Mouse (Mus musculus) kidney, embryonic 15.5 days (tissue): ENCODE measurements around the gene Gm9844. TPM values are rescaled to one million over a fixed set of nuclear protein-coding genes. Genes with fewer than 3 reads are reported as not detected.

Source experiments
- ATAC-seq: fragments of 200-750 bp; cut with Nextera tagmentation; replicated peaks from 2 replicates; pipeline ENCODE4 v1.8.0; 2017; ENCODE audit warnings: moderate TSS enrichment; ENCODE audit not compliant: low FRiP score
- H3K27ac ChIP-seq: fragments of 300-500 bp; sonication (generic); 2 replicates; pipeline ENCODE4 v1.5.1; 2015; ENCODE audit warnings: mild to moderate bottlenecking, inconsistent platforms
- H3K27me3 ChIP-seq: fragments of 300-500 bp; sonication (generic); 2 replicates; pipeline ENCODE4 v1.6.1; 2015; ENCODE audit warnings: inconsistent platforms
- H3K36me3 ChIP-seq: fragments of 300-500 bp; sonication (generic); 2 replicates; pipeline ENCODE4 v1.6.1; 2015; ENCODE audit warnings: inconsistent platforms
- H3K4me1 ChIP-seq: fragments of 300-500 bp; sonication (generic); 2 replicates; pipeline ENCODE4 v1.6.1; 2015; ENCODE audit warnings: inconsistent platforms
- H3K4me2 ChIP-seq: fragments of 300-500 bp; sonication (generic); 2 replicates; pipeline ENCODE4 v1.6.1; 2015; ENCODE audit warnings: moderate library complexity, mild to moderate bottlenecking, inconsistent platforms
- H3K4me3 ChIP-seq: fragments of 300-500 bp; sonication (generic); replicated peaks from 2 replicates; pipeline ENCODE4 v1.5.1; 2015; ENCODE audit warnings: mild to moderate bottlenecking, inconsistent platforms
- H3K9ac ChIP-seq: fragments of 300-500 bp; sonication (generic); 2 replicates; pipeline ENCODE4 v1.6.1; 2015; ENCODE audit warnings: mild to moderate bottlenecking, inconsistent platforms
- H3K9me3 ChIP-seq: fragments of 300-500 bp; sonication (generic); replicated peaks from 2 replicates; pipeline ENCODE4 v1.6.1; 2016; ENCODE audit warnings: inconsistent platforms
- WGBS: fragments of 180-500 bp; shearing (Covaris S2); methylation state at CpG from one replicate; pipeline ENCODE4 v1.1.7; 2015; ENCODE audit warnings: mixed read lengths; 5-methylcytosine and 5-hydroxymethylcytosine counted together
- polyA plus RNA-seq: library from polyadenylated mRNA; unstranded; fragments of >200 nt; fragmentation: Nextera tagmentation; extraction: Ambion mirVana; gene quantifications from 2 replicates; pipeline ENCODE4 v1.2.1, GENCODE M21; 2015

Gm9844 gene
- polyA plus RNA-seq, 1 experiment from 2014 or later = 15.3 TPM

- H3K4me3 ChIP-seq = no peak overlapping the region
- 0 out of 2 replicates have a peak overlapping the region, but pooled peaks have one; percentile 14 for H3K27ac ChIP-seq
- no peak overlapping the region for H3K9ac ChIP-seq
- peaks cover 12% of the 10 kb centered on the region for H3K4me1 ChIP-seq
- no peaks in the 10 kb centered on the region for H3K36me3 ChIP-seq
- H3K9me3 ChIP-seq = no peaks in the 10 kb centered on the region
- 31% methylated on average over 2 of the region's 2 CpGs for WGBS
- no peak overlapping the region for H3K4me2 ChIP-seq
- ATAC-seq = no peak
- H3K27me3 ChIP-seq = no peaks in the 10 kb centered on the region
Measured at GRCm38 (mm10) chr7:24879620-24880019, 17.6 kb downstream of the Gm9844 start.

GRCm38 (mm10) chr7:24882416-24883199 lies 20.6 kb downstream of the Gm9844 start:
- H3K4me3 ChIP-seq = no peak overlapping the region
- H3K4me1 ChIP-seq = peaks cover 36% of the 10 kb centered on the region
- no peak overlapping the region for H3K9ac ChIP-seq
- no peak overlapping the region for H3K27ac ChIP-seq
- ATAC-seq = no peak
- no peak overlapping the region for H3K4me2 ChIP-seq
- no peaks in the 10 kb centered on the region for H3K27me3 ChIP-seq
- no peaks in the 10 kb centered on the region for H3K9me3 ChIP-seq
- 93% methylated on average over 9 of the region's 9 CpGs for WGBS
- peaks cover 22% of the 10 kb centered on the region for H3K36me3 ChIP-seq

GRCm38 (mm10) chr7:24883896-24884692 lies 22.1 kb downstream of the Gm9844 start, which contains the start of gene Rps19:
Gene Rps19, plus strand, starts transcription at chr7:24884371.
- Histone ChIP-seq H3K27ac (peak within 1 kb of the TSS; percentile 94), H3K4me1 (peaks cover 50% of the 10 kb centered on the region), H3K9ac (peak within 1 kb of the TSS; percentile 100), H3K9me3 (no peaks in the 10 kb centered on the region), H3K36me3 (peaks cover 37% of the 10 kb centered on the region), H3K27me3 (no peaks in the 10 kb centered on the region), H3K4me3 (peak within 1 kb of the TSS; percentile 100), H3K4me2 (peak within 1 kb of the TSS; percentile 70)
- ATAC-seq = peak; percentile 95
- WGBS = under 1% methylated on average over 57 of the region's 57 CpGs

- peak; percentile 5 for ATAC-seq
- Histone ChIP-seq H3K36me3 (peaks cover 44% of the 10 kb centered on the region), H3K9ac (peak overlapping the region; percentile 100), H3K4me1 (peaks cover 53% of the 10 kb centered on the region), H3K4me2 (peak overlapping the region; percentile 70), H3K27me3 (no peaks in the 10 kb centered on the region), H3K9me3 (no peaks in the 10 kb centered on the region), H3K27ac (peak overlapping the region; percentile 94), H3K4me3 (peak overlapping the region; percentile 100)
- under 1% methylated on average over 47 of the region's 47 CpGs for WGBS
Measured at GRCm38 (mm10) chr7:24884693-24885291, 22.8 kb downstream of the Gm9844 start.

- no peaks in the 10 kb centered on the region for H3K9me3 ChIP-seq
- peak overlapping the region; percentile 100 for H3K4me3 ChIP-seq
- peak overlapping the region; percentile 70 for H3K4me2 ChIP-seq
- ATAC-seq = no peak
- no peaks in the 10 kb centered on the region for H3K27me3 ChIP-seq
- WGBS = 26% methylated on average over 12 of the region's 12 CpGs
- peaks cover 52% of the 10 kb centered on the region for H3K4me1 ChIP-seq
- peak overlapping the region; percentile 94 for H3K27ac ChIP-seq
- H3K9ac ChIP-seq = peak overlapping the region; percentile 100
- peaks cover 52% of the 10 kb centered on the region for H3K36me3 ChIP-seq
Measured at GRCm38 (mm10) chr7:24885468-24886307, 23.7 kb downstream of the Gm9844 start.

GRCm38 (mm10) chr7:24886308-24886633 lies 24.3 kb downstream of the Gm9844 start:
- Histone ChIP-seq H3K27me3 (no peaks in the 10 kb centered on the region), H3K4me3 (peak overlapping the region; percentile 100), H3K27ac (peak overlapping the region; percentile 94), H3K4me2 (peak overlapping the region; percentile 70), H3K4me1 (peaks cover 54% of the 10 kb centered on the region), H3K9me3 (no peaks in the 10 kb centered on the region), H3K9ac (peak overlapping the region; percentile 100), H3K36me3 (peaks cover 58% of the 10 kb centered on the region)
- ATAC-seq = no peak
- WGBS = 54% methylated on average over 4 of the region's 4 CpGs

GRCm38 (mm10) chr7:24887096-24887495 lies 25.1 kb downstream of the Gm9844 start:
- WGBS = 65% methylated on average over 4 of the region's 4 CpGs
- peak overlapping the region; percentile 94 for H3K27ac ChIP-seq
- peak overlapping the region; percentile 100 for H3K4me3 ChIP-seq
- H3K27me3 ChIP-seq = no peaks in the 10 kb centered on the region
- H3K9me3 ChIP-seq = no peaks in the 10 kb centered on the region
- ATAC-seq = no peak
- peak overlapping the region; percentile 70 for H3K4me2 ChIP-seq
- peaks cover 59% of the 10 kb centered on the region for H3K36me3 ChIP-seq
- H3K4me1 ChIP-seq = peaks cover 54% of the 10 kb centered on the region
- peak overlapping the region; percentile 100 for H3K9ac ChIP-seq

GRCm38 (mm10) chr7:24889431-24890220 lies 27.6 kb downstream of the Gm9844 start:
- Histone ChIP-seq H3K9me3 (no peaks in the 10 kb centered on the region), H3K9ac (no peak overlapping the region), H3K27ac (peak overlapping the region; percentile 94), H3K4me1 (peaks cover 52% of the 10 kb centered on the region), H3K36me3 (peaks cover 59% of the 10 kb centered on the region), H3K27me3 (no peaks in the 10 kb centered on the region), H3K4me2 (no peak overlapping the region; the same call in 1 of the 2 replicates), H3K4me3 (0 out of 2 replicates have a peak overlapping the region, but pooled peaks have one; percentile 7)
- ATAC-seq = peak; percentile 31
- WGBS = 68% methylated on average over 6 of the region's 6 CpGs

GRCm38 (mm10) chr7:24890281-24891216 lies 28.5 kb downstream of the Gm9844 start:
- Histone ChIP-seq H3K4me1 (peaks cover 49% of the 10 kb centered on the region), H3K9me3 (no peaks in the 10 kb centered on the region), H3K4me2 (no peak overlapping the region), H3K27ac (peak overlapping the region; percentile 94), H3K36me3 (peaks cover 58% of the 10 kb centered on the region), H3K4me3 (no peak overlapping the region), H3K27me3 (no peaks in the 10 kb centered on the region), H3K9ac (no peak overlapping the region)
- peak; percentile 52 for ATAC-seq
- 34% methylated on average over 10 of the region's 10 CpGs for WGBS
